Mouse (Mus musculus): Measurements from ENCODE around the gene Agpat2. TPM values are rescaled to one million over a fixed set of nuclear protein-coding genes. Genes with fewer than 3 reads are reported as not detected.

Agpat2 gene
- 33.3 and 34.1 TPM in 2 replicates for polyA plus RNA-seq (2015; fragmentation: Nextera tagmentation; extraction: Ambion mirVana)

DNA sequence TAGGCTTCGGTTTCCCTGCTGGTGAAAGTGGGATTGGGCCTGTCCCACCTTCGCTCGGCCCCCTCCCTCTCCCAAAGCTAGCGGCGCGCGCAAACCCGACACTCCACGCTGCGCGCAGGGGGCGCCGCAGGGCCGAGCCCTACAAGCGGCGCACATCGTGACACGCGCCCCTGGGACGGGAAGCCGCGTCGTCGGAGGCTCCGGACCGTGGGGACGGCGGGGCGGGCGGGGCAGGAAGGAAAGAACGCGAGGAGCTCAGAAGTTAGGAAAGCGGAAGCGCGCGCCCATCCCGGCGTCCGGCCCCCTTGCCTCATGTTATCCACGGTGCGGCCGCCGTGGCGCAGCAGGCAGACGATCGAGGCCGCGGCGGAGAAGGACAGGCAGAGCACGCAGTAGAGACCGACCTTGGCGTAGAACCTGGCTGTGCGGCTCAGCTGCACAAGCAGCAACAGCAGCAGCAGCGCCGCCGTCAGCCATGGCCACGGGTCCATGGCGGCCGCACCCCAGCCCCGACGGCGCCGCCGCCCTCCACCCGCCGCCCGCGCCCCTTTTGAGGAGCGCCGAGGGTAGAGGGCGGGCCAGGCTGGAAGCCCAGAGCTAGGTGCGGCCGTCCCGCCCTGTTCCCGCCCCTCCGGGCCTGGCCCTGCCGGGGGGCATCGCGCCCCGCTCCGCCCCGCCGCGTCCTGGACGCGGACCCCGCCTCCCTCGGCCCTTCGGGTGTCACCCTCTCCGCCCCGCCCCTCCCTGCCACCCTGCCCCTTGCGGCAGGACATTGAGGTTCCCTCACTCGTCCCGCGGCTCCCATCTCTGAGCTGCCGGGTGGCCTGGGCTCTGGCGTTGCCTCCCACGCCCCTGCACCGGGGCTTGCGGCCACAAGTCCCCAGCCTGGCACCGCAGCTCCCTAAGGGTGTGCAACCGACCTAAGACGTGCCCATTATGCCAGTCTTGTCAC is at the start of gene Agpat2:
Gene Agpat2, minus strand, starts transcription at position 698 of the 952 bp plus-strand sequence.

DNA sequence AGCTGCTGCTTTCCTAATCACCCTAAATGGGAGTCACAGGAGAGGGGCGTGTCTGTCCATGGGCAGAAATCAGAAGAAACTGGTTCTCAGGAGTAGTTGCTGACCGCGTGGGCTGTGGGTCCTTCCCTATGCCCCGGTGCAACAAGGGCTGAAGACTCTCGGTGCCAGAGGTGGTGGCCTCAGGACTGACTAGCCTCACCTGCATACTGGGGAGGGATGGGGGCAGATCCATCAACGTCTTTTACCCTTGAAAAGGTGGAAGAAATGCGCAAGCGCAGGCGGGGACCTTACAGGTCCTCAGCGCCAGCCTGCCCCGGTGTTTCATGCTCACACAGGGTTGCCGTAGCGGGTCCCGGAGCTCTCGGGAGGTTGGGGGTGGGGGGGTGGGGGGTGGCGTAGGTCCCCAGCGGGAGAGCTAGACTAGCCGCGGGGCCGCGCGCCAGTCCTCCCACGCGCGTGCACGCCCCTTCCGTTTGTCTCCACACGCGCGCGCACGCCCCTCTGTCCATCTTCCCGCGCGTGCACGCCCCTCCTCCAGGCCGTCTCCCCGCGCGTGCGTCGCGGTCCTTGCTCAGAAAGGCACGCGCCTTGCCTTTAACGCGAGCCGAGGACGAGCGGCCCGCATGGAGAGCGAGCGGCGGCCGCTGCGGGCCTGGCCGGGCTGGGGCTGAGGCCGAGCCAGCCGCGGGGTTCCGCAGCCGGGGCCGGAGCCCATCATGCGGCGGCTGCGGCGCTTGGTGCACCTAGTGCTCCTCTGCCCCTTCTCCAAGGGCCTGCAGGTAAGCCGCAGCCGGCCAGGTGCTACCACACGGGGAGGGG is 23.9 kb upstream of the Agpat2 start, which contains the start of gene Fam69b:
Gene Fam69b, plus strand, starts transcription at position 537 of the 819 bp plus-strand sequence.

DNA sequence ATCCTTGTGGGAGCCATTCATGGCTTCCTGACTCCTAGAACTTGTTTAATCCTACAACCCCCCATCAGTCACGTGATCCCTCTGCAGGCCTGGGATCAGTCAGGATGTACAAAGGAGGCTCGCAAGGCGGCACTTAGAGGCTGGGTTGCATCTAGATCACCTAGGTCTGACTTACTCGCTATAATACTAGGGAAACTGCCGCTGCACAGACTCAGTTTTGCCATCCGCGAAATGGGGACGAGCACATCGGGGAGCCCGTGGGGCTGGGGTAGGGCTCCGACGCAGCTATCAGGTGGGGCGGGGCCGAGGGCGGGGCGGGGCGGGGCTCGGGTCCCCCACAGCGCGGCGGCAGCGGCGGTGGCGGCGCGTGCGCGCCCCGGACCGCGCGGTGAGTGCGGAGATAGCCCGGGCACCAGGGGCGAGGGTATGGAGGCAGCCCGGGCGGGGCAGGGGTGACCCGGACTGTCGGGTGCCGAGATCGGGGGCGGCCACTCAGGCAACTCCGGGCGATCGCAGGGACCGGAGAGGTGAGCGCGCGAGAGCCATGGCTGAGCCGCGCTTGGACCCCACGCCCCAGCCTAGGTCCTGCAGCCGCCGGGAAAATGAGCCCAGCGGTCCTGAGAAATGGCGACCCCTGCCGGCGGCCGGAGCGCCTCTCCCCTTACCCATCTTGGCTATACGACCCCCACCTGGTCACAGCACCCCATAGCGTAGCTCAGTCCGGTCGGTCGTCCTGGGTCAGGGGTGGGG is 17.7 kb downstream of the Agpat2 start, which contains the start of gene Gm20532:
Gene Gm20532, plus strand, starts transcription at position 346 of the 750 bp plus-strand sequence.

DNA sequence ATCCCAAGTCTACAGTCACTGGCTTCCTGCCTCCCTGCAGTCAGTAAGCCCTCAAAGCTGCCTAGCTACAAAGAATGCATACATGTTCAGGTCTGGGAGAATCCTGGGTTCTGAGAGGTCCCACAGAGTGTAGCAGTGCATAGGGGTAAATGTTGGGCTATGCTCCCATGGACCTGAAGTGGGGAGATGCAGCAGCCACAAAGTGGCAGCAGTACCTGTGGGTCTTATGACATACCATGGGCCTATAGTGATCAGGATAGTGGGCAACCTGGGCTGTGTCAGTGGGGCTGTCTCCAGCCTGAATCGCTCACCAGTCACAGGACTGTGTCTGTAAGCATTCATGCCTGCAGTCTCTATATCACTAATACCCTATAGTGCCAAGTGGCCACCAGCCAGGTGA is 24.5 kb downstream of the Agpat2 start, which contains the start of gene Egfl7:
Gene Egfl7, plus strand, starts transcription at position 301 of the 400 bp plus-strand sequence.

MicroRNAs within 50 kb of the gene (microRNA counts, 519-probe panel; counts per million panel counts)
- 4,867 counts per million, percentile 90 among the panel's probes with 10 or more counts for microRNA mmu-miR-126-3p
- 3,721 counts per million, percentile 65 among the panel's probes with 10 or more counts for microRNA mmu-miR-126-5p

Small RNA genes within 50 kb of the gene (microRNA-seq; reads per million reads assigned to microRNA genes)
- gene Mir126a: 0.93 reads per million
- not detected for gene Mir126b

Other genes starting within 250 kb of the Agpat2 start
- gene Card9, start 243.5 kb downstream of the Agpat2 start, polyA plus RNA-seq (2015; fragmentation: Nextera tagmentation; extraction: Ambion mirVana): 0.52 and 2.4 TPM in 2 replicates
- gene Snapc4, start 223.8 kb downstream of the Agpat2 start, polyA plus RNA-seq (2015; fragmentation: Nextera tagmentation; extraction: Ambion mirVana): 9.9 and 10.2 TPM in 2 replicates
- gene Entr1, start 215.1 kb downstream of the Agpat2 start, polyA plus RNA-seq (2015; fragmentation: Nextera tagmentation; extraction: Ambion mirVana): 61.4 and 68.2 TPM in 2 replicates
- 65.7 and 71.1 TPM in 2 replicates for gene Pmpca, start 215.1 kb downstream of the Agpat2 start, polyA plus RNA-seq (2015; fragmentation: Nextera tagmentation; extraction: Ambion mirVana)
- 7.9 and 8.8 TPM in 2 replicates for gene Inpp5e, start 195.2 kb downstream of the Agpat2 start, polyA plus RNA-seq (2015; fragmentation: Nextera tagmentation; extraction: Ambion mirVana)
- gene Sec16a, start 159.2 kb downstream of the Agpat2 start, polyA plus RNA-seq (2015; fragmentation: Nextera tagmentation; extraction: Ambion mirVana): 12.1 and 13.2 TPM in 2 replicates
- 5.7 and 5.8 TPM in 2 replicates for gene Notch1, start 87.8 kb downstream of the Agpat2 start, polyA plus RNA-seq (2015; fragmentation: Nextera tagmentation; extraction: Ambion mirVana)
- gene Egfl7, start 24.4 kb downstream of the Agpat2 start, polyA plus RNA-seq (2015; fragmentation: Nextera tagmentation; extraction: Ambion mirVana): 42.7 and 56.6 TPM in 2 replicates
- not detected in 2 replicates for gene Gm20532, start 17.8 kb downstream of the Agpat2 start, polyA plus RNA-seq (2015; fragmentation: Nextera tagmentation; extraction: Ambion mirVana)
- gene Fam69b, start 24.0 kb upstream of the Agpat2 start, polyA plus RNA-seq (2015; fragmentation: Nextera tagmentation; extraction: Ambion mirVana): 8.2 and 10.3 TPM in 2 replicates
- gene Lcn4, start 66.9 kb upstream of the Agpat2 start, polyA plus RNA-seq (2015; fragmentation: Nextera tagmentation; extraction: Ambion mirVana): not detected in 2 replicates